Mouse (Mus musculus): ENCODE data around the gene Mdm4. TPM values are rescaled to one million over a fixed set of nuclear protein-coding genes. Genes with fewer than 3 reads are reported as not detected.
"Not testable (repeated sequence)": the region's sequence is repeated elsewhere in the genome, so short reads cannot be mapped to it uniquely, and the experiment has no call there.

Gene Mdm4
- polyA plus RNA-seq, 1 experiment = 7.4 TPM

DNA sequence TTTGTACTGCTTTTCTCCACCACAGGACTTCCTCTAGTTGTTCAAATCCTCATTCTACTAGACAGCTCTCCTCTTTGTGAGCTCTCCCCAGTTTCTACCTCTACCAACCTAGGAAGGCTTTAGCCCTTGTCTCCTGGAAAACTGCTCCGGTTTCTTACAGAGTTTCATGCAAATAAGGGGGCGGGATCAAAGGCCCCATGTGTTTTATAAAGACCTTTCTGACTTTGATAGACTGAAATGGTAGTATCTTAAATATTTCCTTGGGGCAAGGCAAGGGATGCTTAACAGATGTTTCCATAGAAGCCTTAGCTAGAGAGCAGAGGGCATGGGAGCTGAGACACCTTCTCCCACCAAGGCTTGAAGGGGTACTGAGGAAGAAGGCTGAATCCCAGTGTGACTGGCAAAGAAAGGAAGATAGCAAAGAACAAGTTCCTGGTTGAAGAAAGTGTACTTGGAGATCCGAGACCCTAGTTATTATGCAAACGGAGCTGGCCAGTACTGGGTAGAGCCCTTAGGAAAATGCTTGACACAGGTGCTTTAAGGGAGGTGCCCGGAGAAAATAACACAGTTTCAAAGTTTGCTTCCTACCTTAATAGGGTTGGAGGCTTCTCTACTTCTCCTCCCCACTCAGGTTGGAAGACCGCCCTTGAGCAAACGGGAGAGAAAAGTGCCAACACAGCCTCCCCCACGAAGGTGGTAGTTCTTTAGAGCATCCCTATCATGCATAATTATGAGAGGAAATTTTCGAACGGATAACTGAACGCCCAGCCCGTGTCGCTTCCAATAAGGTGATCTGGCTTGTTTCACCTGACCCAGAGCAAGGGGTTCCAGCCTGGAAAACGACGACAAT lies 14.9 kb upstream of the Mdm4 start, which contains the start of gene Pik3c2b:
Pik3c2b (plus strand) TSS at position 657 of the 850 bp plus-strand sequence.
- Histone ChIP-seq H3K79me3 (ENCODE audit: low read depth) (no peaks in the 10 kb centered on the region), H3K4me3 (ENCODE audit: insufficient read depth, poor library complexity, severe bottlenecking) (peak within 1 kb of the TSS; percentile 30), H3K36me3 (ENCODE audit: control insufficient read depth, insufficient read depth) (no peaks in the 10 kb centered on the region), H3ac (ENCODE audit: control insufficient read depth, insufficient read length, low read depth) (peak within 1 kb of the TSS; percentile 93), H3K27me3 (ENCODE audit: control insufficient read depth, insufficient read depth, insufficient read length) (no peaks in the 10 kb centered on the region), H3K79me2 (ENCODE audit: control insufficient read depth, insufficient read depth) (no peaks in the 10 kb centered on the region)
- TF ChIP-seq MYOG (IDR thresholded peaks at IDR 0.05; ENCODE audit: control insufficient read depth, extremely low read depth, insufficient read length) = no peak
- no peak for TF ChIP-seq CTCF (IDR thresholded peaks at IDR 0.05; ENCODE audit: control insufficient read depth, insufficient read depth, insufficient read length)
- no peak for TF ChIP-seq FOSL1 (IDR thresholded peaks at IDR 0.05; ENCODE audit: insufficient read depth, low read length, poor library complexity, severe bottlenecking)
- TF ChIP-seq USF1 (IDR thresholded peaks at IDR 0.05; ENCODE audit: low read depth) = no peak
- TF ChIP-seq CEBPB (IDR thresholded peaks at IDR 0.05; ENCODE audit: low read depth) = no peak
- no peak for TF ChIP-seq MYOD1 (IDR thresholded peaks at IDR 0.05; ENCODE audit: control insufficient read depth, insufficient read length, low read depth)
- TF ChIP-seq MAX (IDR thresholded peaks at IDR 0.05) = no peak

DNA sequence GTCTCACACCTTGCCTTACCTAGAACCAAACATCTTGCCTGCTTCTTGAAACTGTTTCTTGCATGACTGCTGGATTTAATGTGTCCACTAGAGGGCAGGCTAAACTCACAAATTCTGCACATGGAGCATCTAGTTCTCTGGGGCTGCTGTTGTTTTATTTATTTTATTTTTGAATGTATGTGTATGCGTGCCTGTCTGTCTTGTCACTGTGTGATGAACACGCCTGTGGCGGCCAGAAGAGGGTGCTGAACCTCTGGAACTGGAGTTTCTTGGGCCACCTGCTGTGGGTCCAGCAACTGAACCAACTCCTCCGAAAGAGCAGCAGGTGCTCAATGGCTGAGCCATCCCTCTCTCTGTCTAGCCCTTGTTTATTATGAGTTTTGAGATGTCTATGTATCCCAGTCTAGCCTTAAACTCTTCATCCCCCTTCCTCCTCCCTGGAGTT lies 9.2 kb upstream of the Mdm4 start:
- TF ChIP-seq CTCF (IDR thresholded peaks at IDR 0.05; ENCODE audit: control insufficient read depth, insufficient read depth, insufficient read length) = peak; percentile 36
- TF ChIP-seq MAX (IDR thresholded peaks at IDR 0.05) = no peak
- H3K79me2 ChIP-seq (ENCODE audit: control insufficient read depth, insufficient read depth) = no peaks in the 10 kb centered on the region
- H3K36me3 ChIP-seq (ENCODE audit: control insufficient read depth, insufficient read depth) = no peaks in the 10 kb centered on the region
- no peaks in the 10 kb centered on the region for H3K27me3 ChIP-seq (ENCODE audit: control insufficient read depth, insufficient read depth, insufficient read length)
- no peaks in the 10 kb centered on the region for H3K79me3 ChIP-seq (ENCODE audit: low read depth)
- no peak overlapping the region for H3K4me3 ChIP-seq (ENCODE audit: insufficient read depth, poor library complexity, severe bottlenecking)
- H3ac ChIP-seq (ENCODE audit: control insufficient read depth, insufficient read length, low read depth) = no peak overlapping the region

DNA sequence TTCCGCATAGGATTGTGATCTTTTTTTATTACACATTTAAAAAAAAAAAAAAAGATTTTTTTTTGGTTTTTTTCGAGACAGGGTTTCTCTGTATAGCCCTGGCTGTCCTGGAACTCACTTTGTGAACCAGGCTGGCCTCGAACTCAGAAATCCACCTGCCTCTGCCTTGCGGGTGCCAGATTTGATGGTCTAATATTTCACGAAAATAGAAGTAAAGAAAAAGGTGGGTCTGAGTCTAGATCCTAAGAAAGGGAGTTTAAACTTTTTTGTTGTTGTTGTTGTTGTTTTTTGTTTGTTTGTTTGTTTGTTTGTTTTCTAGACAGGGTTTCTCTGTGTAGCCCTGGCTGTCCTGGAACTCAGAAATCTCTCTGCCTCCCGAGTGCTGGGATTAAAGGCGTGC lies 4.3 kb upstream of the Mdm4 start:
- H3K79me2 ChIP-seq (ENCODE audit: control insufficient read depth, insufficient read depth); H3K4me3 ChIP-seq (ENCODE audit: insufficient read depth, poor library complexity, severe bottlenecking): not testable (repeated sequence)

DNA sequence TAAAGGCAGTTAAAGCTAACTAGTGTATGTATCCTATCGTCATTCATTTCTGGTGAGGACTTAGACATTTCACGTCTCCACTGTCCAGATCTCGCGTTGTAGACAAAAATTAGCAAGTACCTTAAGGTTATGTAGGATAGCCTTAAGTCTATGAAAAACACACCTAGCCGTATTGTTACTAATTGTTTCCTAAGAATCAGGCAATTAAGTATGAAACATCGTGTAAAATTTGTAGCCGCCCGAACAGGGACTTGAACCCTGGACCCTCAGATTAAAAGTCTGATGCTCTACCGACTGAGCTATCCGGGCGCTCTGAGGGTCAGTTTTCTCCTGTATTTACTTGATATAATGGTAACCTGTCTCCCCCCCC lies 3.7 kb upstream of the Mdm4 start:
- H3ac ChIP-seq (ENCODE audit: control insufficient read depth, insufficient read length, low read depth) = no peak overlapping the region
- no peaks in the 10 kb centered on the region for H3K36me3 ChIP-seq (ENCODE audit: control insufficient read depth, insufficient read depth)
- H3K27me3 ChIP-seq (ENCODE audit: control insufficient read depth, insufficient read depth, insufficient read length) = no peaks in the 10 kb centered on the region
- no peaks in the 10 kb centered on the region for H3K79me3 ChIP-seq (ENCODE audit: low read depth)
- H3K79me2 ChIP-seq (ENCODE audit: control insufficient read depth, insufficient read depth) = no peaks in the 10 kb centered on the region
- TF ChIP-seq CTCF (IDR thresholded peaks at IDR 0.05; ENCODE audit: control insufficient read depth, insufficient read depth, insufficient read length) (no peak), USF1 (IDR thresholded peaks at IDR 0.05; ENCODE audit: low read depth) (no peak), FOSL1 (IDR thresholded peaks at IDR 0.05; ENCODE audit: insufficient read depth, low read length, poor library complexity, severe bottlenecking) (no peak), MYOG (IDR thresholded peaks at IDR 0.05; ENCODE audit: control insufficient read depth, extremely low read depth, insufficient read length) (no peak), CEBPB (IDR thresholded peaks at IDR 0.05; ENCODE audit: low read depth) (no peak), MAX (IDR thresholded peaks at IDR 0.05) (no peak), MYOD1 (IDR thresholded peaks at IDR 0.05; ENCODE audit: control insufficient read depth, insufficient read length, low read depth) (no peak)
- no peak overlapping the region for H3K4me3 ChIP-seq (ENCODE audit: insufficient read depth, poor library complexity, severe bottlenecking)

More for the DNA sequence above, 4.3 kb upstream of the Mdm4 start:
- not testable (repeated sequence) for H3K36me3 ChIP-seq (ENCODE audit: control insufficient read depth, insufficient read depth); H3K27me3 ChIP-seq (ENCODE audit: control insufficient read depth, insufficient read depth, insufficient read length); H3ac ChIP-seq (ENCODE audit: control insufficient read depth, insufficient read length, low read depth); H3K79me3 ChIP-seq (ENCODE audit: low read depth)

DNA sequence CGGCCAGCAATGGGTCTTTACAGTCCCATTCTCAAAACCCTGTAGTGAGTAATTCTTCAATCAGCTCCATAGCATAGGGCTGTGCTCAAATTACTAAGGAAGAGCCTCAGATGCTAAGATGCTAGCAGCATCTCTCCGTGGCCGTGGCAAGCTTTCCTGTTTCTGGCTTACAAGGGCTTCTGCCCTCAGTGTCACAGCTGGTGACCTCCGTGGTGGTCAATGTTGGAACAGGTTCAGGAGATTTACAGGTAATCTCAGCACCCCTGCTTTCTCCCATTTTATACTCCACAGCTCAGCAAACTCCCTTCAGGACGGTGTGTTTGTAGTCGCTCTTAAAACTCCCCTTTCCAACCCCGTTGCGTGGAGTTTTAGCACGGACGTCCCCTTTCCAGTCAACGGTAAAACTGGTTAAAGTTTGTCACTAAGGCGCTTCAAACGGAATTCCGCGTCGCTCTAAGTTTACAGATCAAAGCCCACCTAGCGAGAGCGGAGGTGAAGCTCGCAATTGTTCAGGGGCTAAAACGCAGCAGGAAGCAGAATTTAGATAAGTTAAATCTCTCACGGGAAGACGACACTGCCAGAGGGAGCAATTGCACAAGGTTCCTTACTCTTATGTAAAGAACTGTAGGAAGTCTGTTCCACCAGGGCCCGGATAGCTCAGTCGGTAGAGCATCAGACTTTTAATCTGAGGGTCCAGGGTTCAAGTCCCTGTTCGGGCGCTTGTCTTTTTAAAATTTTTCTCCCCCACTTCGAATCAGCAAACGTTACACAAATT lies 3.1 kb upstream of the Mdm4 start:
- Histone ChIP-seq H3ac (ENCODE audit: control insufficient read depth, insufficient read length, low read depth) (peak overlapping the region; percentile 64), H3K79me3 (ENCODE audit: low read depth) (no peaks in the 10 kb centered on the region), H3K79me2 (ENCODE audit: control insufficient read depth, insufficient read depth) (no peaks in the 10 kb centered on the region), H3K4me3 (ENCODE audit: insufficient read depth, poor library complexity, severe bottlenecking) (peak overlapping the region; percentile 38), H3K36me3 (ENCODE audit: control insufficient read depth, insufficient read depth) (no peaks in the 10 kb centered on the region), H3K27me3 (ENCODE audit: control insufficient read depth, insufficient read depth, insufficient read length) (no peaks in the 10 kb centered on the region)
- peak; percentile 86 for TF ChIP-seq CEBPB (IDR thresholded peaks at IDR 0.05; ENCODE audit: low read depth)
- TF ChIP-seq USF1 (IDR thresholded peaks at IDR 0.05; ENCODE audit: low read depth) = no peak

DNA sequence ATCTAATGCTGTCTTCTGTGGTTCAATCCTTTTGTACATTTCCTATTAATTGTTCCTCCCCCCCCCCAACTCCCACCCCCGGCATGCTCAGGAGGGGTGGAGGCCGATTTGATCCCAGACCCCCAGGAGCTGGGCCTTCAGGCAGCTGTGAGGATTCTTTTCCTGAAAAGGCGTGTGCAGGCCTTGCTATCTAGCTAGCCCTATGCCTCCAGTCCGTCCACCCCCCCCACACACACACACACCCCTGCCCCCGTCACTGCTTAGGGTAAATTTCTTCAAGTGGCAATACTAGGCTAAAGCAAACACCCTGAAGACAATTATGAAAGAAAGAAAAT lies 2.6 kb upstream of the Mdm4 start:
- Histone ChIP-seq H3K36me3 (ENCODE audit: control insufficient read depth, insufficient read depth) (no peaks in the 10 kb centered on the region), H3K79me3 (ENCODE audit: low read depth) (no peaks in the 10 kb centered on the region), H3K79me2 (ENCODE audit: control insufficient read depth, insufficient read depth) (no peaks in the 10 kb centered on the region), H3K27me3 (ENCODE audit: control insufficient read depth, insufficient read depth, insufficient read length) (no peaks in the 10 kb centered on the region), H3ac (ENCODE audit: control insufficient read depth, insufficient read length, low read depth) (no peak overlapping the region), H3K4me3 (ENCODE audit: insufficient read depth, poor library complexity, severe bottlenecking) (peak overlapping the region; percentile 38)
- TF ChIP-seq CEBPB (IDR thresholded peaks at IDR 0.05; ENCODE audit: low read depth) = no peak
- TF ChIP-seq CTCF (IDR thresholded peaks at IDR 0.05; ENCODE audit: control insufficient read depth, insufficient read depth, insufficient read length) = no peak
- no peak for TF ChIP-seq MYOD1 (IDR thresholded peaks at IDR 0.05; ENCODE audit: control insufficient read depth, insufficient read length, low read depth)
- TF ChIP-seq USF1 (IDR thresholded peaks at IDR 0.05; ENCODE audit: low read depth) = no peak
- TF ChIP-seq MAX (IDR thresholded peaks at IDR 0.05) = no peak
- no peak for TF ChIP-seq MYOG (IDR thresholded peaks at IDR 0.05; ENCODE audit: control insufficient read depth, extremely low read depth, insufficient read length)
- TF ChIP-seq FOSL1 (IDR thresholded peaks at IDR 0.05; ENCODE audit: insufficient read depth, low read length, poor library complexity, severe bottlenecking) = no peak

Measured in C2C12 (cell line).